Mouse (Mus musculus) midbrain, embryonic 15.5 days (tissue): ENCODE results near the gene Siah3. TPM values are rescaled to one million over a fixed set of nuclear protein-coding genes. Genes with fewer than 3 reads are reported as not detected.

ENCODE experiments used
- ATAC-seq: fragments of 200-750 bp; cut with Nextera tagmentation; replicated peaks from 2 replicates; pipeline ENCODE4 v1.8.0; 2017; ENCODE audit warnings: moderate TSS enrichment
- H3K27ac ChIP-seq: fragments of 300-500 bp; sonication (generic); 2 replicates; pipeline ENCODE4 v1.5.1; 2015; ENCODE audit warnings: mild to moderate bottlenecking, inconsistent platforms
- H3K27me3 ChIP-seq: fragments of 300-500 bp; sonication (generic); replicated peaks from 2 replicates; pipeline ENCODE4 v1.6.1; 2015; ENCODE audit warnings: inconsistent platforms
- H3K36me3 ChIP-seq: fragments of 300-500 bp; sonication (generic); replicated peaks from 2 replicates; pipeline ENCODE4 v1.6.1; 2015; ENCODE audit warnings: inconsistent platforms
- H3K4me1 ChIP-seq: fragments of 300-500 bp; sonication (generic); 2 replicates; pipeline ENCODE4 v1.6.1; 2015; ENCODE audit warnings: inconsistent platforms
- H3K4me2 ChIP-seq: fragments of 300-500 bp; sonication (generic); 2 replicates; pipeline ENCODE4 v1.6.1; 2015; ENCODE audit warnings: inconsistent platforms, mild to moderate bottlenecking, moderate library complexity
- H3K4me3 ChIP-seq: fragments of 300-500 bp; sonication (generic); 2 replicates; pipeline ENCODE4 v1.5.1; 2015; ENCODE audit warnings: mild to moderate bottlenecking, inconsistent platforms
- H3K9ac ChIP-seq: fragments of 300-500 bp; sonication (generic); 2 replicates; pipeline ENCODE4 v1.6.1; 2015; ENCODE audit warnings: mild to moderate bottlenecking, inconsistent platforms
- H3K9me3 ChIP-seq: fragments of 300-500 bp; sonication (generic); 2 replicates; pipeline ENCODE4 v1.6.1; 2016; ENCODE audit warnings: inconsistent platforms
- WGBS: fragments of 180-500 bp; shearing (Covaris S2); methylation state at CpG from one replicate; pipeline ENCODE4 v1.1.7; 2015; ENCODE audit warnings: mixed read lengths; 5-methylcytosine and 5-hydroxymethylcytosine counted together
- polyA plus RNA-seq: library from polyadenylated mRNA; unstranded; fragments of >200 nt; fragmentation: Nextera tagmentation; extraction: Ambion mirVana; gene quantifications from 2 replicates; pipeline ENCODE4 v1.2.1, GENCODE M21; 2015

Siah3 gene
- polyA plus RNA-seq: 3.0 and 3.4 TPM in 2 replicates

DNA sequence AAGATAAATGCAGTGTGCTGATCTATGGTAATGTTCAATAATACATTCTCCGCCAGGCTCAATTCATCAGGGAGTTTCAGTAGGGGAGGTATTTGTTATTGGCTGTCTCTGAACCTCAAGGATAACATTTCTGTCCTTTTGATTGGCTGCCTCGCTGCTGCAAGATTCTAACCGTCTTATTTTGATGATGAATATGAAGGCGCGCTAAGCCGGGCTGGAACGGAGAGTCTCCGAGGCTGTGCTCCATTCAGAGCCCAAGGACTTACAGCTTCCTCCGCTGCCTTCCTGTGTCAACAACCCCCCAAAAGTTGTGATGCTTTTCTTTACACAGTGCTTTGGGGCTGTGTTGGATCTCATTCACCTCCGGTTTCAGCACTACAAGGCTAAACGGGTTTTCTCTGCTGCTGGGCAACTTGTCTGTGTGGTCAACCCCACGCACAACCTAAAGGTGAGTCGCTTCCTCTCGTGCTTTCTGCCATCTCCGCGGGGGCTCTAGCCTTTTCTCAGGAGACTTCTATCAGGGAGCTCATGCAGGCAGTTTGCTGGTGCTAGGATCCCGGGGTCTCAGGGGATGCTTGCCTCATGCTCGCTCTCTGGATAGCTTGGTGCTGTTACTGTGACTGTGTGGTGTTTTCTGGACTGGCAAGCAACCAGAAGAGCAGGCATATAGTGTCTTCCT lies at the start of gene Siah3:
Gene Siah3 (plus strand): TSS at position 240 of the 679 bp plus-strand sequence.
- Histone ChIP-seq H3K4me3 (peak within 1 kb of the TSS; percentile 47), H3K9me3 (no peaks in the 10 kb centered on the region), H3K9ac (peak within 1 kb of the TSS; percentile 50), H3K4me1 (peaks cover 54% of the 10 kb centered on the region), H3K36me3 (no peaks in the 10 kb centered on the region), H3K27ac (peak within 1 kb of the TSS; percentile 78), H3K27me3 (no peaks in the 10 kb centered on the region), H3K4me2 (peak within 1 kb of the TSS; percentile 89)
- ATAC-seq: peak; percentile 76
- 4% methylated on average over 18 of the region's 18 CpGs for WGBS

- Histone ChIP-seq H3K9me3 (no peaks in the 10 kb centered on the region), H3K4me2 (no peak overlapping the region), H3K4me1 (0 out of 2 replicates have a peak, but pooled peaks cover 5% of the 10 kb centered on the region), H3K27ac (0 out of 2 replicates have a peak overlapping the region, but pooled peaks have one; percentile 26), H3K36me3 (no peaks in the 10 kb centered on the region), H3K4me3 (no peak overlapping the region), H3K27me3 (no peaks in the 10 kb centered on the region), H3K9ac (no peak overlapping the region)
- peak; percentile 42; the same call in 1 of the 2 replicates for ATAC-seq
- 62% methylated on average over 3 of the region's 3 CpGs for WGBS
Observed at GRCm38 (mm10) chr14:75409772-75410171, 46.0 kb upstream of the Siah3 start.

DNA sequence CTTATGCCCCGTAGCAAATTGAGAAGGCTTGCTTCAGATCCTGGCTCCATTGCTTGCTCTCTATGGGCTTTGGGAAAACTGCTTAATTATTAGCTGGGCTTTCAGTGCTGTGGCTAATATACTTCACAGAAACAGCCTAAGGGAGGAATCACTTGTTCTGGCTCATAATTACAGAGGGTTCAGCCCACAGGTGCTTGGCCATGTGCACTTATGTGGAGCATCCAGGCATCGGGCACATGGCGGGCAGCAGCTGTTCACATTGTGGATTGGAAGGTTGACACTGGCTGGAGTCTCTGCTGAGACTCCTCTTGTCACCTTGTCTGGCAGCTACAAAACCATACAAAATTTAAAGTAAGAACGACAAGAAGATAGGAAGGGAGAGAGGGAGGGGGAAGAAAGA lies 45.4 kb upstream of the Siah3 start:
- H3K27me3 ChIP-seq: no peaks in the 10 kb centered on the region
- H3K4me3 ChIP-seq: no peak overlapping the region
- ATAC-seq: no peak
- H3K9ac ChIP-seq: no peak overlapping the region
- H3K4me1 ChIP-seq: peaks cover 9% of the 10 kb centered on the region; the same call in 1 of the 2 replicates
- H3K36me3 ChIP-seq: no peaks in the 10 kb centered on the region
- no peaks in the 10 kb centered on the region for H3K9me3 ChIP-seq
- H3K4me2 ChIP-seq: no peak overlapping the region
- H3K27ac ChIP-seq: 0 out of 2 replicates have a peak overlapping the region, but pooled peaks have one; percentile 26
- 78% methylated on average over 4 of the region's 4 CpGs for WGBS

DNA sequence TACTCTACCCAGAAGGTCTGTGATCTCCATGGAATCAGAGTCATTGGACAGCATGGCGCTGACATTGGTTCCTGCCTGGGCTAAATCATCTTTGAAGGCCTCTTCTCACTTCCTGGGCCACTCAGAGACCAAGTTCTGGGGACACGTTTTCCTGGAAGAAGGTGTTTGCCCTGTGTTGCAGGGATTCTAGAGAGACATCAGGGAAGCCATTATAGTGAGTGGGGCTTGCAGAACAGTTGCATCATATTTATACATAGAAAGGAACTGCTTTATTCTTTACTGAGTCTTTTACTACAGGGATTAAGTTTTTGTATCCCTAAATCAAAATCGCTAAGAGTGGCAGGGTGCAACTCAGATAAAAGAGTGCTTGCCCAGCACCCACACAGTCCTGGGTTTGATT lies 37.1 kb upstream of the Siah3 start:
- Histone ChIP-seq H3K27me3 (no peaks in the 10 kb centered on the region), H3K9ac (no peak overlapping the region), H3K4me1 (peaks cover 21% of the 10 kb centered on the region), H3K4me3 (no peak overlapping the region), H3K27ac (no peak overlapping the region), H3K9me3 (no peaks in the 10 kb centered on the region), H3K36me3 (no peaks in the 10 kb centered on the region), H3K4me2 (no peak overlapping the region)
- 77% methylated on average over 3 of the region's 3 CpGs for WGBS
- ATAC-seq: no peak

DNA sequence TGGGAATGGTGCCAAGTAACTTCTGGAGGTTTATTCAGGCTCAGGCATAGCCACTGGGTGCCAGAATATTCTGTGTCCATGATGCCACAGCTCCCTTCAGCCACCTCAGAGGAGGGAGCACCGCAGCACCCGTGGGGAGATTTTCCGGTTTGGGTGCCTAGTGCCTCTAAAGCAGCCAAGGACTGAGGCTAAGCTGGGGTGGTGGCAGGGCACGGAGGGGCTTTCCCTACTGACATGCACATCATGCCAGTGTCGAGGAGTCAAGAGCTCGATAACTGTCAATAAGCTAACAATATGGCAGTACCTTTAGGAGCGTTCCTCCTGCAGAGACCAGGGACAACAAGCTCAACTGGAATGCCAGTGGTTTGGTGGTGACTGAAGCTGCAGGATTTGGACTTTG lies 35.9 kb upstream of the Siah3 start:
- Histone ChIP-seq H3K4me1 (peaks cover 21% of the 10 kb centered on the region), H3K9ac (no peak overlapping the region), H3K36me3 (no peaks in the 10 kb centered on the region), H3K9me3 (no peaks in the 10 kb centered on the region), H3K4me3 (no peak overlapping the region), H3K4me2 (no peak overlapping the region), H3K27me3 (no peaks in the 10 kb centered on the region), H3K27ac (no peak overlapping the region)
- 89% methylated on average over 7 of the region's 7 CpGs for WGBS
- ATAC-seq: no peak

- no peaks in the 10 kb centered on the region for H3K27me3 ChIP-seq
- no peak overlapping the region for H3K27ac ChIP-seq
- ATAC-seq: no peak
- H3K9me3 ChIP-seq: no peaks in the 10 kb centered on the region
- no peak overlapping the region for H3K4me2 ChIP-seq
- peaks cover 12% of the 10 kb centered on the region for H3K4me1 ChIP-seq
- H3K4me3 ChIP-seq: no peak overlapping the region
- 68% methylated on average over 6 of the region's 6 CpGs for WGBS
- no peaks in the 10 kb centered on the region for H3K36me3 ChIP-seq
- H3K9ac ChIP-seq: no peak overlapping the region
Observed at GRCm38 (mm10) chr14:75420811-75421210, 35.0 kb upstream of the Siah3 start.

- ATAC-seq: no peak
- WGBS: 85% methylated on average over 7 of the region's 8 CpGs
- H3K9me3 ChIP-seq: no peaks in the 10 kb centered on the region
Observed at GRCm38 (mm10) chr14:75431173-75431786, 24.5 kb upstream of the Siah3 start.

GRCm38 (mm10) chr14:75432850-75433249 lies 22.9 kb upstream of the Siah3 start:
- H3K27ac ChIP-seq: peak overlapping the region; percentile 20; the same call in 1 of the 2 replicates
- H3K4me3 ChIP-seq: no peak overlapping the region
- no peaks in the 10 kb centered on the region for H3K36me3 ChIP-seq
- H3K9me3 ChIP-seq: no peaks in the 10 kb centered on the region
- no peaks in the 10 kb centered on the region for H3K27me3 ChIP-seq
- peaks cover 11% of the 10 kb centered on the region for H3K4me1 ChIP-seq
- no peak overlapping the region for H3K9ac ChIP-seq
- 29% methylated on average over 10 of the region's 10 CpGs for WGBS
- ATAC-seq: peak; percentile 65; the same call in 1 of the 2 replicates
- 0 out of 2 replicates have a peak overlapping the region, but pooled peaks have one; percentile 15 for H3K4me2 ChIP-seq

More at GRCm38 (mm10) chr14:75431173-75431786, 24.5 kb upstream of the Siah3 start:
- Histone ChIP-seq H3K9ac (no peak overlapping the region), H3K36me3 (no peaks in the 10 kb centered on the region), H3K27me3 (no peaks in the 10 kb centered on the region), H3K27ac (no peak overlapping the region), H3K4me2 (no peak overlapping the region), H3K4me3 (no peak overlapping the region), H3K4me1 (peaks cover 11% of the 10 kb centered on the region)

- no peak overlapping the region for H3K4me2 ChIP-seq
- no peaks in the 10 kb centered on the region for H3K9me3 ChIP-seq
- no peak for ATAC-seq
- no peak overlapping the region for H3K27ac ChIP-seq
- peaks cover 11% of the 10 kb centered on the region for H3K4me1 ChIP-seq
- H3K27me3 ChIP-seq: no peaks in the 10 kb centered on the region
- no peak overlapping the region for H3K4me3 ChIP-seq
- no peak overlapping the region for H3K9ac ChIP-seq
- WGBS: 73% methylated on average over 10 of the region's 10 CpGs
- no peaks in the 10 kb centered on the region for H3K36me3 ChIP-seq
Observed at GRCm38 (mm10) chr14:75434576-75434975, 21.2 kb upstream of the Siah3 start.

GRCm38 (mm10) chr14:75444486-75445105 lies 11.2 kb upstream of the Siah3 start:
- no peak for ATAC-seq
- 77% methylated on average over 11 of the region's 11 CpGs for WGBS
- no peak overlapping the region for H3K27ac ChIP-seq
- H3K4me1 ChIP-seq: peaks cover 21% of the 10 kb centered on the region
- H3K4me2 ChIP-seq: no peak overlapping the region
- H3K27me3 ChIP-seq: no peaks in the 10 kb centered on the region
- H3K9ac ChIP-seq: no peak overlapping the region
- H3K4me3 ChIP-seq: no peak overlapping the region
- no peaks in the 10 kb centered on the region for H3K36me3 ChIP-seq
- H3K9me3 ChIP-seq: no peaks in the 10 kb centered on the region

DNA sequence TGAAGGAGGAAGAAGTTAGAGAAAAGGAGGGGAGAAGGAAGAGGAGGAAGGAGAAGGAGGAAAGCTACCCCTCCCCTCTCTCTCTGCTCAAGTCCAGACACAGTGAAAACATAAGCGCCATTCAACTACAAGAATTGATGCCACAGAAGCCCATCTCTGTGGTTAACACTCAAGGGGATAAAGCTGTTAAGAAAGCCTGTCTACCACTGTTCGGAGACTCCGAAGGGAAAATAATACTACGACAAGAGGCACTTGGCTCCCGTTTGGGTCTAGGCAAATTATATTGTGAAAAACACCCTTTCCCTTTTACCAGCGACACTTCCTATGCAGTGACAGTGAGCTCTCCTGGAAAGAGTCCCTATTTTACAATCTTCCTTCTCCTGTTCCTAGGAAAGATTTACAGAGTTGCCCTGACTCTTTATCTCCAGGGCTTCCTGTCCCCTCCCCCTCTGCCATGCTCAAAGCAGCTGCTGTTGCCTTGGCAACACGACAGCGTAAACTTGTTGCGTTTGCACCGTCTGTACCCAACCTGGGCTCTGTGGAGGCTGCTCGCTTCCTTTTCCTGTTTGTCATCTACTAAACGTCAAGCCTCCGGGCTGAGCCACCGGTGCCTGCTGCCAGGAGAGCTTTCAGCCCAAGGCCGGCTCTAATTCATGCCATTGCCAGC lies 10.4 kb upstream of the Siah3 start:
- Histone ChIP-seq H3K4me3 (peak overlapping the region; percentile 33), H3K9ac (peak overlapping the region; percentile 31), H3K4me2 (peak overlapping the region; percentile 56), H3K36me3 (no peaks in the 10 kb centered on the region), H3K9me3 (no peaks in the 10 kb centered on the region), H3K27me3 (no peaks in the 10 kb centered on the region), H3K4me1 (peaks cover 21% of the 10 kb centered on the region), H3K27ac (peak overlapping the region; percentile 71)
- 5% methylated on average over 15 of the region's 15 CpGs for WGBS
- ATAC-seq: peak; percentile 96

- Histone ChIP-seq H3K4me2 (peak overlapping the region; percentile 56), H3K9me3 (no peaks in the 10 kb centered on the region), H3K36me3 (no peaks in the 10 kb centered on the region), H3K27ac (peak overlapping the region; percentile 71), H3K4me1 (peaks cover 21% of the 10 kb centered on the region), H3K4me3 (peak overlapping the region; percentile 33), H3K27me3 (no peaks in the 10 kb centered on the region), H3K9ac (peak overlapping the region; percentile 31)
- ATAC-seq: no peak; the same call in 1 of the 2 replicates
- WGBS: 25% methylated on average over 6 of the region's 6 CpGs
Observed at GRCm38 (mm10) chr14:75445948-75446281, 9.9 kb upstream of the Siah3 start.
